Mouse (Mus musculus): ENCODE measurements at regions not wholly inside any gene's neighbourhood (a gene's known extent, or its start where the extent isn't known, plus 50 kb on each side); places are given as distances from the start of the nearest gene placed in this dataset.

DNA sequence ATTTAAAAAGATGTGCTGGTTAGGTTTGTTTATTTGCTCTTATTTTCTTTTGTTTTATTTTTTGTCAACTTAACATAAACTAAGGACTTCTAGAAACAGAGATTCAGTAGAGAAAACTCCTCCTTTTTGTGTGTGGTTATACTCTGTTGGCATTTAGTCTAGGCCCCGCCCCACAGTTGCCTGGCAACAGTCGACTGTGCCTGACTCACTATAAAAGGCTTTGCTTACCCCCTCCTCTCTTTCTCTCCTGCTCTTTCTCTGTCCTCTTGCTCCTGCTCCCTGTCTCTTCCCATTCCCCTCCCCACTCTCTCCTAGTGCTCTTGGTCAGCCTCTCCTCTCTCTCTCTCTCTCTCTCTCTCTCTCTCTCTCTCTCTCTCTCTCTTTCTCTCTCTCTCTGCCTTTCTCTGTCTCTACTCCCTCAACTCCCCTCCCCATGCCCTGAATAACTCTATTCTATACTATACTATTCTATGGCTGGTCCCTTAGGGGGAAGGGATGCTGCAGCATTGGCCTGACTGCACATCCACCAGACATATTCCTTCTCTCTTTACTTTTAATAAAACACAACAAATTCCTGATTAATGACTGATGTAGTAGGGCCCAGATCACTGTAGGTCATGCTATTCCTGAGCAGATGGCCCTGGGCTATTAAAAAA lies 76.6 kb upstream of the Fscb start:
- H3K4me2 ChIP-seq: no peak overlapping the region
- 18% methylated on average over 2 of the region's 2 CpGs for WGBS
- peak; percentile 76; the same call in 1 of the 2 replicates for ATAC-seq (ENCODE audit: low FRiP score)

DNA sequence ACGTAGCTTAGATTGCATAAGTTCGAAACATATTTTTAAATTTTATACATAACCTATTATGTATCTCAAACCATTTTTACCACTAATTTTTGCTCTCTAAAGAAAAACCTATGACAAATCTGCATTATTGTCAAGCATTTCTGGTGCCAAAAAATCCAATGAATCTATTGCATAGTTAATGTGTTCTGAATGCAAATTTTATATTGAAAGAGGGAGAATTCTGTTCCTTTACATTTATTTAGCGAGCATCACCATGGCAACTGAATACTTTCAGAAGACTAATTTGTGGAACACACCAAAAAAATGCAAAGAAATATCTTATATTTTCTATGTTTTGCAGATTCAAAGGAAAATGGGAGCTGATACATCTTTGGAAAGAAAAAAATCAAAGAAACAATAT lies 66.6 kb upstream of the Fscb start:
- H3K4me1 ChIP-seq (replicated peaks): no peaks in the 10 kb centered on the region
- H3K9ac ChIP-seq: no peak overlapping the region
- no peak overlapping the region for H3K27ac ChIP-seq
- no peaks in the 10 kb centered on the region for H3K9me3 ChIP-seq
- no peak for ATAC-seq (ENCODE audit: low FRiP score)
- no peak overlapping the region for H3K4me3 ChIP-seq
- H3K36me3 ChIP-seq: no peaks in the 10 kb centered on the region
- WGBS: 82% methylated on average over 3 of the region's 3 CpGs
- no peaks in the 10 kb centered on the region for H3K27me3 ChIP-seq
- no peak overlapping the region for H3K4me2 ChIP-seq

More for the DNA sequence above, 76.6 kb upstream of the Fscb start:
- H3K4me3 ChIP-seq: no peak overlapping the region
- no peaks in the 10 kb centered on the region for H3K27me3 ChIP-seq
- no peak overlapping the region for H3K9ac ChIP-seq
- no peaks in the 10 kb centered on the region for H3K4me1 ChIP-seq (replicated peaks)
- no peak overlapping the region for H3K27ac ChIP-seq
- H3K36me3 ChIP-seq: no peaks in the 10 kb centered on the region
- H3K9me3 ChIP-seq: no peaks in the 10 kb centered on the region
